Mouse (Mus musculus) frontal cortex, postnatal 36 days (tissue): ENCODE measurements around the gene Cnga4.
"Not testable (repeated sequence)": the region's sequence is repeated elsewhere in the genome, so short reads cannot be mapped to it uniquely, and the experiment has no call there.

ENCODE experiments used
- DNase-seq, 2 experiments: peaks; one replicate each; pipeline ENCODE4 v3.0.0; 2022; ENCODE audit warnings: low spot score in 2 of 2

Gene Cnga4

GRCm38 (mm10) chr7:105404268-105404667 is at the start of gene Cnga4:
Gene Cnga4, plus strand, starts transcription at chr7:105404568.
- DNase-seq = no peak

DNA sequence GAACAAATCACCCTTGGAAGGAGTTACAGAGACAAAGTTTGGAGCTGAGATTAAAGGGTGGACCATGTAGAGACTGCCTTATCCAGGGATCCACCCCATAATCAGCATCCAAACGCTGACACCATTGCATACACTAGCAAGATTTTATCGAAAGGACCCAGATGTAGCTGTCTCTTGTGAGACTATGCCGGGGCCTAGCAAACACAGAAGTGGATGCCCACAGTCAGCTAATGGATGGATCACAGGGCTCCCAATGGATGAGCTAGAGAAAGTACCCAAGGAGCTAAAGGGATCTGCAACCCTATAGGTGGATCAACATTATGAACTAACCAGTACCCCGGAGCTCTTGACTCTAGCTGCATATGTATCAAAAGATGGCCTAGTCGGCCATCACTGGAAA is 48.3 kb upstream of the Cnga4 start:
- DNase-seq = not testable (repeated sequence)

DNA sequence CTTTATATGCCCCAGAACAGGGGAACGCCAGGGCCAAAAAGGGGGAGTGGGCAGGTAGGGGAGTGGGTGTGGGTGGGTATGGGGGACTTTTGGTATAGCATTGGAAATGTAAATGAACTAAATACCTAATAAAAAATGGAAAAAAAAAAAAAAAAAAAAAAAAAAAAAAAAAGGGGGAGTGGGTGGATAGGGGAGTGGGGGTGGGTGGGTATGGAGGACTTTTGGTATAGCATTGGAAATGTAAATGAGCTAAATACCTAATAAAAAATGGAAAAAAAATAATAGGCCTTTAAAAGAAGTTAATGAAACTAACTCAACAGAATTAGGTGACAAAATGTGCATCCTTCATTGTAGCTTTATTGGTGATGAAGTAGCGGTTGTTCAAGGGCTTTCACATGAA is 47.9 kb upstream of the Cnga4 start:
- DNase-seq = not testable (repeated sequence)

DNA sequence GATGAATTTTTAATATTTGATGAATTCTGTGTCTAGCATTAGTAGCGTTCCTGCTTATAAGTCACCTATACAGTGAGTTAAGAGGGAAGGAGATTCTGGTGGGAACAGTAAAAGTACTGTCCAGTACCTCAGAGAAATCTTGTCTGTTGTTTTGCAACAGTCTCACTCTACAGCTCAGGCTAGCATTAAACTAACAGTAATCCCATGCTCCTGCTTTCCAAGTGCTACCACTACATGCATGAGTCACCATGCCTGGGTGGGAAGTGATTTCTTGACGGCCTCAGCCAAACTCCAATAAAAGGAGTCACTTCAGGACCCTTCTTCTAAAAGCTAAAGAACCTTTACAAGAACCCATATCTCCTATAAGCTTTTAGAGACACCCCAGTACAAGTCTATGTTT is 42.7 kb upstream of the Cnga4 start:
- no peak for DNase-seq

- DNase-seq = no peak
These were observed 37.1 kb upstream of the Cnga4 start for GRCm38 (mm10) chr7:105367268-105367667.

DNA sequence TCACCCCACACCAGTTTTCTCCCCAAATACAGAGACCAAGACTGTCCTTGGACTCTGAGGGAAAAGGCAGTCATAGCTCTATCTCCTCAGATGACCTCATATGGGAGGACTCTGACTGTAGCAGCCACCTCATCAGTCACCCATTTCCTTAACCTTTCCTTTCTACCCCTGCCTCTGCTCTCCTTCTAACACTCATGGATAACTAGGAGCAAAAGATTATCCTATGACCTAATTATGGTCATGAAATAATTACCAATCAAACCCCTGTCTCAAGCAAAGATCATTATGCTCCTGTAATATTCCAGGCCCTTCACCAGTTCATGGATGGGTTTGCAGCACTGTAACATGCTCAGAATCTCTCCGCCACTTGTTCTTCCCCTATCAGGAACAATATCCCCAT is 36.4 kb upstream of the Cnga4 start, which contains the start of gene Olfr692:
Olfr692 (plus strand) TSS at position 301 of the 400 bp plus-strand sequence.
- DNase-seq = no peak

DNA sequence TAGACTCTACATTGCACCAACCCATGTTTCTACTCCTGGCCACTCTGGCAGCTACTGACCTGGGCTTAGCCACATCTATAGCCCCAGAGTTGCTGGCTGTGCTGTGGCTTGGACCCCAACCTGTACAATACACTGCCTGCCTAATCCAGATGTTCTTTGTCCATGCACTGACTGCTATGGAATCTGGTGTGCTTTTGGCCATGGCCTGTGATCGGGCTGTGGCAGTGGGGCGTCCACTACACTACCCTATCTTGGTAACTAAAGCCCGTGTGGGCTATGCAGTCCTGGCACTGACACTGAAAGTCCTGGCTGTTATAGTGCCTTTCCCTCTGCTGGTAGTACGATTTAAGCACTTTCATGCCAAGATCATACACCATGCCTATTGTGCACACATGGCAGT is 35.8 kb upstream of the Cnga4 start:
- no peak for DNase-seq

- DNase-seq = no peak
These were observed 31.5 kb upstream of the Cnga4 start for GRCm38 (mm10) chr7:105372912-105373311.

GRCm38 (mm10) chr7:105373509-105373908 is 30.9 kb upstream of the Cnga4 start:
- DNase-seq = no peak

- no peak for DNase-seq
These were observed 30.4 kb upstream of the Cnga4 start for GRCm38 (mm10) chr7:105373976-105374375.

DNA sequence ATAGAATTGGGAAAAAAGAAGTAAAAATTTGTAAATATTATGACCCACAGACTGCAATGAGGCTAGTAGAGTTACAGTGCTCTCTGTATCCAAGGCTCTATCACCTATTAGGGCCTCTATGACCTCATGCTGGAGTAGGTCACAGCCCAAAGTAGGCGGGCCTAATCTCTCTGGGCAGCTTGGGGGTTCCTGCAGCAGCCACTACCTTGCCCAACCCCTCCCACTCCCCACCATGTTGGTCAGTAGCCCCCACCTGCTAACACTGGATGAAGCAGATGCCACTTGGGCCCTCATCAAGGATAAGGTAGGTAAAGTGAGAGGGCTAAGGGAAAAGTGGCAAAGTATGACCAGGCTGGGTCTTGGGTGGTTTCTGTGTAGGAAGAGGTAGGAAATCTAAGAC is 29.5 kb upstream of the Cnga4 start, which contains the start of gene Gm5901:
Gm5901 (plus strand) TSS at position 173 of the 400 bp plus-strand sequence.
- no peak for DNase-seq

DNA sequence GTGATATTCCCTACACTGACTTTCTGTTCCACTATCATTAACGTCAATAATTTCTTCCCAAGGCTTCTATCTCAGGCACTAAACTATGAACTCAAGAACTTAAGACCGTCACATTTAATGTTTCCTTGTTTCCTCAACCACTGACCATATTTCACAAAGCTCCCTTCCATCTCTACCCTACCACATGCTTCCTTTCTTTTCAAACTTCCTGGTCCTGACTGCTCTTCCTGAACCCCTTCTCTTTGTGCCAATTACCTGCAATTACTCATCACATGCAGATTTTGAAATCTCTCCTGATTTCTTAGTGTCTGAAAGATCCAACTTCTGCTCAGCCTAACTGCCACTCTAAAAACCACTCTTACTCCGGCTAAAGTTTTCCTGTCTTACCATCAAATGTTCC is 24.0 kb upstream of the Cnga4 start:
- no peak for DNase-seq

- DNase-seq = no peak
These were observed 16.7 kb upstream of the Cnga4 start for GRCm38 (mm10) chr7:105387696-105388095.

DNA sequence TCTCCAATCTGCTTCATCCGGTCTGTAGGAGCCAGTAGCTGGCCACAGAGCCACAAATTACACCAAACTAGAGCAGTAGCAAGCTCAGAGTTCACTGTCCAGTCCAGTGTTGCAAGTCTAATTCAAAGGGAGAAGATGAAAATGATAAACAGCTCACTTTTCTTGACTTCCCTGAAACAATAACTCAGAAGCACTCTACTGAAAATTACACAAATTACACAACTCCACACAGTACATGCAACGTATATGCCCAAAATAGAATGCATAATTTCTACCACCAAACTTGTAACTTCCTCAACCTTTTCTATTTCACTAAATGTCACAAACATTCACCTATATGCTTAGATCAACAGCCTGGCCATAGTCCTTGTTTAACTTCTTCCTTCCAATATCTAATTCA is 14.1 kb upstream of the Cnga4 start:
- no peak for DNase-seq

DNA sequence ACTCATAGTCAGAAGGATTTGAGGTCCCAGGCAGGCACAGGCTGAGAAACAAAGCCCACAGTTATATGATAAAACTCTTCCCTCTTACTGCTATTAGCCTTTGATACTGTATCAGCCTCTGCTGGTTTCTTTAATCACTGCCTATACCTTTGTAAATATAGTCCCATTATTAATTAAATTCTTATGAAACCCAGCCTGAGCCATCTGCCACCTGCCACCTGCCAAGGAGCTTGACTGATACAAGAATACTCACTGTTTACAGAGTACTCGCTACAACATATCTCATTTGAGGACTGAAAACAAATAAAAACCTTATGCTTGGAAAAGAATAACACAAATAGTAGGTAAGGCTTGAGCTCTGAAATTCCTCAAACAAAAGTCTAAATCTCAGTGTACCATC is 9.8 kb upstream of the Cnga4 start:
- DNase-seq = no peak

DNA sequence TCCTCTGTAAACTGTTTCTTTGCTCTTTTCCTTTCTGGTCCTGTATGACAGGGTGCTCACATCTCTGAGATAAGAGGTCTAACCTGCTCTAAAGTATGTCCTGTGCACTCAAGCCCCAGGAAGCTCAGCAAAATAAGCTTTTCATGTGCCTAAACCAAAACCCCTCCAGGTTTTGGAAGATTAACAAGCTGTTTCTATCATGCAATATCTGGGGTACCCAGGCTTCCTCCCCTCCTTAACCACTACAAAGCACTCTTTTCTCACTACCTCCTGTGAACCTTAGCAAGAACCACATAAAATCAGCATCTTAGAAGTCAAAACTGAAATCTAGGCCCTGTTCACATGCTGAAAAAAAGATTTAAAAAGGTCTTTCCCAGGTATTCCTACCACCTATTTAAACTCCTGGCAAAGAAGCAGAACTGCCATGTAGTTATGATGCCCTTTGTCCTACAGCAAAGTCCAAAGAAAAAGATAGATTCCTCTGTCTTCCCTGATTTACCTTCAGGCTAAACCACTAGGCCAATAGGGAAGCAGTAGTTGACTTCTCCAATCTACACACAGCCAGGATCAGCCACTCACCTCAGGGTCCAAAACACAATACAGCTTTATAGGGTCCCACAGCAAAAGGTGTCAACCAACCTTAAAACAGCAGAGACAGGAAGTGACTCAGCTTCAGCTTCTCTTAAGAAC is 9.1 kb upstream of the Cnga4 start:
- no peak for DNase-seq

DNA sequence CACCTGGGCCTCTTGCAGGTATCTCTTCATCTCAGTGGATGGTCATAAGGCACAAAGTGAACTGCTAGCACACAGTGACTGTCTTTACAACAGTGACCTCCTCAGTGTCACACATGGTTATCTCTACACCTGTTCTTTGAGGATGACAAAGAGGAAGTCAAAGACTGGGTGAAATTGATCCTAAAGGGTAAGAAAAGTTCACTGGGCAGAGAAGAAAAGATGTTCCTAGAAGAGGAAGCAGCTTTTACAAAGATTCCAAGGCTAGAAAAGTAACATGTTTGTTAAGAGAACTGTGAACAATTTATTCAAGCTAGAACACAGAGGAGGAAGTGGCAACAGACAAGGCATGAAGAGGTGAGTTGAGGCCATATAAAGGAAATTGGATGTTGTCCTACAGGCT is 8.2 kb upstream of the Cnga4 start:
- DNase-seq = no peak

- DNase-seq = no peak
These were observed 5.1 kb upstream of the Cnga4 start for GRCm38 (mm10) chr7:105399058-105399934.

DNA sequence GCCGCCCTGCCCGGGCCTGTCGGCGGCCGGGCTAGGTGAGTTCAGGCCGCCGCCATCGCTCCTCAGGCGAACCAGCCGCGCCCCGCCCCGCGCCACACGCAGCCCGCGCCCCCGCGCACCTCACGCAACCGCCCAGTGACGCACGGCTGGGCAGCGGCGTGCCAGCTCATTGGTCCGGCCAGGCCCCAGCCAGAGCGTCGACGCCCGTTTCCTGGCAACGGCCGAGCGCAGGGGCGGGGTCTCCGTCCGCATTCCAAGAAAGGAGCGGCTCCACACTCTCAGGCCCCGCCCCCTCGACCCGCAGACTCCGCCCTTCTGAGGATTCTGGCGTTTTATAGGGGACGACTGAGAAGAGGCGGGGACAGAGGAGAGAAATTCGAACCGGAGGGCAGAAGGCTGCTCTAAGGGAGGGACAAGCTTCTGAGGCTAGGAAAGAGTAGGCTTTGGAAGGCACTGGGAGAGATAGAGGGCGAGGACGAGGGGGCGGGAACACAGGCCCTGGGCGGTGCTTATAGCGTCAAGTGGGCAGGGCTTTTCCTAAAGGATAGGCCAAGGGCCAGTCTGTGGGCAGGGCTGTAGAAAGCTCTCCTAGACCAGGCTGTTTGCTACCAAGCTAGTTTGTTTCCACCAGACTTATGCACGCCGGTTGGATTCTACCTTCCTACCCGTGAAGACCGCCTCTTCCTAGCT is 4.3 kb upstream of the Cnga4 start, which contains the start of gene Fam160a2:
Fam160a2 (minus strand) TSS at position 120 of the 690 bp plus-strand sequence.
- DNase-seq = peak; percentile 99

DNA sequence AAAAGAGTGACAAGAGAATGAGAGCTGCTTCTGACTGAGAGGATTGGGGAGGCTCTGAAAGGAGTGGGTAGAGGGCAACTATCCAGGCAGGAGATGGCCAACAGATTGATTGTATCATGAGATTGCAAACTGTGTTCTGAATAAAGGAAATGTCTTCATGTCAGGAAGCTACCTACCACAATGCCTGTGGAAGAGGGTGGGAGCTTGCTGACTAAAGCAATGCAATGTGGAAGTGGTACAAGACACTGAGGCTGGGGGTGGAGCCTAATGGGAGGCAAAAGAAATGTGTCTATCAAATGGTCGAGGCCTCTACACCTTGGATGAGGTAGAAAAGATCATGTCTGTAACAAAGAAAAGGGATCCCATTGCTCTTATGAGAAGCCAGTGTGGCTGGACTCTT is 2.0 kb downstream of the Cnga4 start:
- no peak for DNase-seq

DNA sequence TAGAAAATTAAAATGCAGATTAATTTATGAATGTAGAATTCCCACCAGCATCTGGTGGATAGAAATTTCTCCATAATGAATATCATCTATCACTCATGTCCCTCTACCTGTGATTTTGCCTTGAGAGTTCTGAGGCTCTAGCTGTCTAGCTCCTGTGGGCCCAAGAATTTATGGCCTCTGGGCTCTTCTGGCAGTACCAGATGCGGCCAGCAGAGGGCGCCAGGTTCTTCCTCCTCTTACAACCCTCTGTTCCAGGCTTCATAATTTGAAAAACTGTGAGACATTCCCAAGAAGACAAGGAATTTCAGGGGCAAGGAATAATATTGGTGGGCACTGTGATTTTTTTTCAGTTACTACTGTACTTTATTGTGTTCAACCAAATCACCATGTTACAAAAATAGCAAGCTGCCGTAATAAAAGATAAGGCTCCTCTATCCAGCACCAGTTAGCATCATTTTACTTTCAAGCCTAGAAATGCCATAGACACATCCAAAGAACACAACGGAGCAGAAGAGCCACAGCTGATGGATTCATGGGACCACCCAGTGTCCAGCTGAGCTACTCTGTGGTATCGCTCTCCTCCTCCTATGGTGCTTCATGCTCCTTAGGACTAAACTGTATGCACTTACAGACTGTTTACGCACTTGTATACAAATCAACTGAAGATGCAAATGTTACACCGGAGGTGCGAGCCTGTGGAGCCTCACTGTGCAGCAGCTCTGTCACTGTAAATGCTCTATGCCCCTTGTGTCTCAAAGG is 7.7 kb downstream of the Cnga4 start:
- peak; percentile 82 to 94 for DNase-seq
